Mouse (Mus musculus): Measurements from ENCODE around the gene Olfr310.

The Olfr310 gene

DNA sequence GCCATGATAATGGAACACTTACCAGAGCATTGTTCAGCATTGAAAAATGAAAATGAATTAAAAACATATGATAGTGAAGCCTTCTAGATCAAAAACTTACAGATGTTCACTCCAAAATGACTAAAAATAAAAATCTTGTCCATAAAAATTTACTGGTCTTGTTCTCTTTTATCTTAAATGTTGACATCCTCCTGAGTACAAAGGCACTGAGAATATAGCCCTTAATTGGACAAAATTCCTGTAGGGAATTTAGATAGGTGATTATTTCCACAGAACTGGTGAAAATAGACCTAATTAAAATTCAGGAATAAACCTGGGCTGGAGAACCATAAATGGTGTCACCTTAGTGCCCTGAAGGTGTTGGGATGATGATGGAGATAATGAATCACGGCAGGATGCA, at the start of gene Olfr310:
Gene Olfr310, minus strand, starts transcription at position 101 of the 400 bp plus-strand sequence.
- DNase-seq (ENCODE audit: low read depth, low spot score) = no peak

DNA sequence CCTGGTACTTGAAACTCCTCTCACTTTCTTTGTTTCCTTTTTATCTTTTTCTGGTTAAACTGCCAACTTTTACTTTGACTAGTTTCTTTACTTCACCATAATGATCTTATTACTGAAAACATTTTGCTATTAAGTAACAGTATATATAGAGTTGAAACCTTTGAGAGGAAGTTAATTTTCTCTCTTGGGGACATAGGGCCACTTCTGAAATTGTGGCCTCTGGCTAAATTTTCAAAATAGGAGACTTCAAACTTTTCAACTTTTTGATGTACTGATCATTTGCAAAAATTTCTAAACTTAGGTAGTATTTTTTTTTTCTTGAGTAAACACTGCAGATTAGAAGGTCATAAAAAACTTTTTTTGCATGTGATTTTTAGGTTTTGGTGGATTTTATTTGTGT, 48.6 kb upstream of the Olfr310 start, which contains the start of gene Olfr308:
Gene Olfr308, minus strand, starts transcription at position 101 of the 400 bp plus-strand sequence.
- no peak for DNase-seq (ENCODE audit: low read depth, low spot score)

DNA sequence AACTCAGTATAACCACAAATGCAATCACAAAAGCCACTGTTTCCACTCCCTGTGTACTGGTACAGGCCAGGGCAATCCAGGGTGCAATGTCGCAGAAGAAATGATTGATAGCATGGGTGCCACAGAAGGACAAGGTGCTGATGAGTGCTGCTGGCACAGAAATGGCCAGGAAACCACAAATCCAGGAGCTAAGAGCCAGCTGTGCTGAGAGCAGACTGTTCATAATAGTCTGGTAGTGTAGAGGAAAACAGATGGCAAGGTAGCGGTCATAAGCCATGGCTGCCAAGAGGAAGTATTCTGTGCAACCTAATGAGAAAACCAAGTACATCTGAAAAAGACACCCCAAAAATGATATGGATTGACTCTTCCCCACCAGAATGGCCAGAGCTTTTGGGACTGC, 44.4 kb upstream of the Olfr310 start:
- DNase-seq (ENCODE audit: low read depth, low spot score) = no peak

DNA sequence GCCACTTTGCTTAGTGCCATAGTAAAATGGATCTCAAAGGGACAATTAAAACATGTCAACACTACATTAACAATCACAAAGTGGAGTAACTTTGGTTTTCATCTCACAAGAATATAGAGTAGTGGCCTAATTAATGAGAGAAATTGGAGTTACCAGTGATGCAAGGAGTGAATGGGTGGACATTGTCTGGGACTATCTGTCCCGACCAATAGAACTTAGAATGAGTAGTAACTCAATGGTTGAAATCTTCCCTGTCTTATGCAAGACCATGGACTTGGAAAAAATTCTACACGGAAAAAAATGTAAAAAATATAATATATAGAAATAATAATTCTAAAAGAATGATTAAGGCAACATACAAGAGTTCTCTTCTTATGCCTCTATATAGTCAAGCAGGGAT, 36.6 kb upstream of the Olfr310 start, which contains the start of gene Olfr309:
Gene Olfr309, minus strand, starts transcription at position 101 of the 400 bp plus-strand sequence.
- DNase-seq (ENCODE audit: low read depth, low spot score) = no peak

DNA sequence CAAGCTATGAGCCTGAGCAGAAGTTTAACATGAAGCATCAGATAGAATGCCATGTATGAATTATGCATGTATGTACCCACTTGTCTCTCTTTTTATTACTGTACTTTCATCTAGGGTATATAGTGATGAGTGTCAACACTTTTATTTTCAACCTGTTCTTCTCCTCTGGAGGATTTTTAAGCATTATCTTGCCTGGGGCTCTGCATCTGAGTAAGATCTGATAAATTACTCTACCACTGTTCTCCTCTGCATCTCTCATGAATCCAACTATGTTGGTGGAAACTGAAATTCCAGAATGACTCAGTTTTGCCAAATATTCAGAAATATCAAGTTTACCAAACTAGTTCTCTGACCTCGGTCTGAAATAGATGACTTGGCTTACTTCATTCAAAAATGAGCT, 30.8 kb downstream of the Olfr310 start, which contains the start of gene Vmn2r76:
Gene Vmn2r76, minus strand, starts transcription at position 101 of the 400 bp plus-strand sequence.
- no peak for DNase-seq (ENCODE audit: low read depth, low spot score)
